Mouse (Mus musculus) testis, postnatal 14 days (tissue): Measurements from ENCODE around the gene Layn.
A peak's percentile ranks its signal among the peaks of the same experiment; 100 is the strongest.

Source experiments
- DNase-seq: peaks from one replicate; pipeline ENCODE4 v3.0.0; 2021; ENCODE audit warnings: low spot score

The Layn gene

GRCm38 (mm10) chr9:51032291-51032690, 44.6 kb downstream of the Layn start:
- DNase-seq, result no peak

- DNase-seq, result no peak
Measured at GRCm38 (mm10) chr9:51031603-51032002, 45.3 kb downstream of the Layn start.

GRCm38 (mm10) chr9:51030147-51030546, 46.7 kb downstream of the Layn start:
- no peak for DNase-seq

GRCm38 (mm10) chr9:51026952-51027351, 49.9 kb downstream of the Layn start:
- no peak for DNase-seq

- no peak for DNase-seq
Measured at GRCm38 (mm10) chr9:51021123-51021795, 55.6 kb downstream of the Layn start.

GRCm38 (mm10) chr9:51020351-51020750, 56.5 kb downstream of the Layn start:
- no peak for DNase-seq

- no peak for DNase-seq
Measured at GRCm38 (mm10) chr9:51019670-51020069, 57.2 kb downstream of the Layn start.

- DNase-seq, result no peak
Measured at GRCm38 (mm10) chr9:51015732-51016131, 61.2 kb downstream of the Layn start.

GRCm38 (mm10) chr9:51013644-51014043, 63.2 kb downstream of the Layn start:
- no peak for DNase-seq

GRCm38 (mm10) chr9:51009656-51009950, 67.3 kb downstream of the Layn start:
- DNase-seq, result peak; percentile 30

- DNase-seq, result peak; percentile 92
Measured at GRCm38 (mm10) chr9:51008841-51009655, 67.8 kb downstream of the Layn start, which contains the start of gene Sik2. Gene Sik2 (minus strand): TSS chr9:51009073.

GRCm38 (mm10) chr9:51008068-51008840, 68.6 kb downstream of the Layn start:
- no peak for DNase-seq

GRCm38 (mm10) chr9:51007726-51008067, 69.2 kb downstream of the Layn start:
- DNase-seq, result no peak

- peak; percentile 14 for DNase-seq
Measured at GRCm38 (mm10) chr9:51006846-51007245, 70.0 kb downstream of the Layn start.
